Mouse (Mus musculus): ENCODE measurements around the gene Arhgap19.

DNA sequence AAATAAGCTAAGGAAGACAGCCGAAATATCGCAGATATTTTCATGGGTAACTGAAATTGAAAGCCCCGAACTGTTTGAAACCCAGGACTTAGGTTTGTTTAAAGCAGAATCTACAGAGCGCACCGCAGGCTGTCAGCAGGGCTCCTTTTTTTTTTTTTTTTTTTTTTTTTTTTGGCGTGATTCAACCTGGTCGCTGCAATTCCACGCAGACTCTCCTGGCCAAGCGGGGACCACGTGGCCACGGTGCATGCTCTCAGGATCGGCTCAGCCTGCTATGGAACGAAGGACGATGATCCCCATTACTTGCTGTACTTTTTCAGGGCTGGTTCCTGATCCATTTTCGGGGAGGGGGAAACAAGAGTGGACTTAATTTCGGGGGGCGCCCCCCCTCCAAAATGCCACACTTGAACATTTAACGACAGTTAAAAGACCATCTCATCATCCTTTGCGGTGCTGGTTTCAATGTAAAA, 29.3 kb upstream of the Arhgap19 start:
- no peak for TF ChIP-seq POLR2A (IDR thresholded peaks at IDR 0.05; ENCODE audit: insufficient read depth, low read depth, low read length)
- TF ChIP-seq CTCF (IDR thresholded peaks at IDR 0.05; ENCODE audit: insufficient read depth, low read depth, low read length): no peak
